Mouse (Mus musculus): ENCODE measurements around the gene Satb2. TPM values are rescaled to one million over a fixed set of nuclear protein-coding genes. Genes with fewer than 3 reads are reported as not detected.

The Satb2 gene
- polyA plus RNA-seq (2016; fragmentation: Nextera tagmentation; extraction: Ambion mirVana), result 2.5 and 2.6 TPM in 2 replicates

DNA sequence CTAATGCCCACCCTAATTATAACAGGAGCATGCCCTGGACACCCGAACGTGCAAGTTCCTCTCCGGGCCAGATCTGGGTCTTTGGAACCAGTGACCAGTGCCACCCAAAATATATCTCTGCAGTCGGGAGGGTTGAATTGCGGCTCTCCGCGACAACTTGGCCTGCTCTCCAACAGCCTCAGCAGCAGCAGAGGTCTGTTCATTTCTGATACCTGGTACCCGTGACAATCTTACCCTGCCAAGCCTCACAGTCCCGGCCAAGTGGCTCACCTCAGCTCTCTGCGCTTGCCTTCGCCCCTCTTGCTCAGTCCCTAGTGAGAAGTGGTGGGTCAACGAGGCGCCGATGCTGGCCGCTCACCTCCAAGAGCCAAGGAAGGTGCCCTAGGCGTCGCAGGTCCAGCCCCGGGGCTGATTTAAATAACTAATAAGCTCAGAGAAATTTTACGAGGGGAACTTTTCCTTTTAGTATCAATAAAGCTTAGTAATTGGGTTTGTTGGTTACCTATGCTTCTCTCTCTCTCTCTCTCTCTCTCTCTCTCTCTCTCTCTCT lies at the start of gene Satb2:
Gene Satb2 (minus strand): TSS at position 500 of the 550 bp plus-strand sequence.
- Histone ChIP-seq H3K4me2 (peak within 1 kb of the TSS; percentile 53), H3K36me3 (replicated peaks) (no peaks in the 10 kb centered on the region), H3K9me3 (no peaks in the 10 kb centered on the region), H3K27me3 (peaks cover 75% of the 10 kb centered on the region), H3K4me1 (peaks cover 29% of the 10 kb centered on the region), H3K4me3 (replicated peaks) (peak within 1 kb of the TSS; percentile 27), H3K27ac (no peak within 1 kb of the TSS), H3K9ac (peak within 1 kb of the TSS; percentile 17; the same call in 1 of the 2 replicates)
- under 1% methylated on average over 19 of the region's 19 CpGs for WGBS
- no peak for ATAC-seq (ENCODE audit: low FRiP score)

- H3K27ac ChIP-seq, result no peak overlapping the region
- no peak overlapping the region for H3K9ac ChIP-seq
- H3K4me1 ChIP-seq, result no peaks in the 10 kb centered on the region
- no peak overlapping the region for H3K4me2 ChIP-seq
- no peak for ATAC-seq (ENCODE audit: low FRiP score)
- no peaks in the 10 kb centered on the region for H3K36me3 ChIP-seq (replicated peaks)
- no peaks in the 10 kb centered on the region for H3K27me3 ChIP-seq
- H3K4me3 ChIP-seq (replicated peaks), result no peak overlapping the region
- no peaks in the 10 kb centered on the region for H3K9me3 ChIP-seq
These were observed 40.5 kb upstream of the Satb2 start for GRCm38 (mm10) chr1:57018941-57019340.

DNA sequence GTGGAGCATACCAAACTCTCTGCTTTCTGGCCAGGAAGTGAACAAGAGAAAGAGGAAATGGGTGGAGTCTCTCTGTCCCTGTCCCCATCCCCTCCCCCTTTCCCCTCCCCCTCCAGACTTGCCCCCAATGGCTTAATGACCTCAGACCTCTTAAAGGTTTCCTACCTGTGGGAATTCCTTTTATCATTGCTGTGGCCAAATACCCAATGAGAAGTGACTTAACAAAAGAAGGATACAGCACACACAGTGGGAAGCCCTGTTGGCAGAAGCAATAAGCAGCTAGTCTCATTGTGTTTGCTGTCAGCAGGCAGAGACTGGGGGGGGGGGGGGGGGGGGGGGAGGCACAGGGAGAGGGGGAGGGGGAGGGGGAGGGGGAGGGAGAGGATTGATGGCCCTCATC lies 35.4 kb upstream of the Satb2 start:
- no peaks in the 10 kb centered on the region for H3K4me1 ChIP-seq
- H3K27ac ChIP-seq, result no peak overlapping the region
- H3K9me3 ChIP-seq, result no peaks in the 10 kb centered on the region
- no peak overlapping the region for H3K4me2 ChIP-seq
- no peak overlapping the region for H3K9ac ChIP-seq
- H3K4me3 ChIP-seq (replicated peaks), result no peak overlapping the region
- no peak for ATAC-seq (ENCODE audit: low FRiP score)
- no peaks in the 10 kb centered on the region for H3K36me3 ChIP-seq (replicated peaks)
- no peaks in the 10 kb centered on the region for H3K27me3 ChIP-seq

GRCm38 (mm10) chr1:57009171-57009570 lies 30.7 kb upstream of the Satb2 start:
- Histone ChIP-seq H3K4me3 (replicated peaks) (no peak overlapping the region), H3K9me3 (no peaks in the 10 kb centered on the region), H3K27me3 (no peaks in the 10 kb centered on the region), H3K4me2 (no peak overlapping the region), H3K4me1 (no peaks in the 10 kb centered on the region), H3K36me3 (replicated peaks) (no peaks in the 10 kb centered on the region), H3K27ac (no peak overlapping the region), H3K9ac (no peak overlapping the region)
- ATAC-seq (ENCODE audit: low FRiP score), result 0 out of 2 replicates have a peak, but pooled peaks have one; percentile 41
- 61% methylated on average over 4 of the region's 4 CpGs for WGBS

GRCm38 (mm10) chr1:56995041-56995440 lies 16.6 kb upstream of the Satb2 start:
- no peaks in the 10 kb centered on the region for H3K36me3 ChIP-seq (replicated peaks)
- no peaks in the 10 kb centered on the region for H3K4me1 ChIP-seq
- H3K4me3 ChIP-seq (replicated peaks), result no peak overlapping the region
- no peak overlapping the region for H3K27ac ChIP-seq
- 78% methylated on average over 2 of the region's 2 CpGs for whole genome bisulfite sequencing
- H3K4me2 ChIP-seq, result no peak overlapping the region
- H3K9ac ChIP-seq, result no peak overlapping the region
- 0 out of 2 replicates have a peak, but pooled peaks cover 4% of the 10 kb centered on the region for H3K27me3 ChIP-seq
- no peak for ATAC-seq (ENCODE audit: low FRiP score)
- no peaks in the 10 kb centered on the region for H3K9me3 ChIP-seq

- Histone ChIP-seq H3K27me3 (peaks cover 7% of the 10 kb centered on the region), H3K4me1 (no peaks in the 10 kb centered on the region), H3K4me2 (no peak overlapping the region), H3K36me3 (replicated peaks) (no peaks in the 10 kb centered on the region), H3K9me3 (no peaks in the 10 kb centered on the region), H3K4me3 (replicated peaks) (no peak overlapping the region), H3K9ac (no peak overlapping the region), H3K27ac (no peak overlapping the region)
- ATAC-seq (ENCODE audit: low FRiP score), result no peak
- 75% methylated on average over 5 of the region's 5 CpGs for WGBS
These were observed 13.9 kb upstream of the Satb2 start for GRCm38 (mm10) chr1:56992310-56992709.

DNA sequence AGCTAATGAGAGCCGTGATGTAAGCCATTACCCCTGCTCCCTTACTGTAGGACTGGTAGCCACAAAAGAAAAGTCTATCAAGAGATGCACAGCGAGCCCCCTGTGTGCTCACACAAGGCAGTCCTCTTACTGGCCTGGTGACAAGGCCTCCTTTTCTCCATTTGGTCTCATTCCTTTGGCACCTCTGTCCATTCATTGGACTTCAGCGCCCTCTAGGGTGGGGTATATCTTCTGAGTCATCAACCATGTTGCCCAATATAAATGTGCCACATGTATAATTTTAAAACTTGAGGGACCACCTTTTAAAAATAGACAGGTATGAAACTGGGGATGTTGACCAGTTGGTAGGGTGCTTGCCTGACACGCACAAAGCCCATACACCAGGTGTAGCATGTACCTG lies 13.2 kb upstream of the Satb2 start:
- 58% methylated on average over 4 of the region's 4 CpGs for WGBS
- Histone ChIP-seq H3K4me3 (replicated peaks) (no peak overlapping the region), H3K4me2 (no peak overlapping the region), H3K9ac (no peak overlapping the region), H3K27me3 (peaks cover 14% of the 10 kb centered on the region), H3K9me3 (no peaks in the 10 kb centered on the region), H3K4me1 (no peaks in the 10 kb centered on the region), H3K27ac (no peak overlapping the region), H3K36me3 (replicated peaks) (no peaks in the 10 kb centered on the region)
- no peak for ATAC-seq (ENCODE audit: low FRiP score)

- H3K27me3 ChIP-seq, result peaks cover 79% of the 10 kb centered on the region
- 5% methylated on average over 14 of the region's 14 CpGs for WGBS
- peak overlapping the region; percentile 8 for H3K4me2 ChIP-seq
- no peak overlapping the region for H3K27ac ChIP-seq
- peaks cover 5% of the 10 kb centered on the region for H3K4me1 ChIP-seq
- H3K4me3 ChIP-seq (replicated peaks), result no peak overlapping the region; the same call in 1 of the 2 replicates
- no peaks in the 10 kb centered on the region for H3K36me3 ChIP-seq (replicated peaks)
- H3K9ac ChIP-seq, result no peak overlapping the region
- no peaks in the 10 kb centered on the region for H3K9me3 ChIP-seq
- ATAC-seq (ENCODE audit: low FRiP score), result no peak
These were observed 6.0 kb upstream of the Satb2 start for GRCm38 (mm10) chr1:56984483-56984810.

GRCm38 (mm10) chr1:56983771-56984482 lies 5.5 kb upstream of the Satb2 start:
- no peak overlapping the region; the same call in 1 of the 2 replicates for H3K4me3 ChIP-seq (replicated peaks)

GRCm38 (mm10) chr1:56983100-56983590 lies 4.7 kb upstream of the Satb2 start:
- H3K9ac ChIP-seq, result no peak overlapping the region
- H3K4me2 ChIP-seq, result no peak overlapping the region
- no peak for ATAC-seq (ENCODE audit: low FRiP score)
- WGBS, result 2% methylated on average over 8 of the region's 8 CpGs
- no peaks in the 10 kb centered on the region for H3K36me3 ChIP-seq (replicated peaks)
- no peaks in the 10 kb centered on the region for H3K9me3 ChIP-seq
- H3K4me3 ChIP-seq (replicated peaks), result no peak overlapping the region
- peaks cover 7% of the 10 kb centered on the region for H3K4me1 ChIP-seq
- peaks cover 87% of the 10 kb centered on the region for H3K27me3 ChIP-seq
- no peak overlapping the region for H3K27ac ChIP-seq

More at GRCm38 (mm10) chr1:56983771-56984482, 5.5 kb upstream of the Satb2 start:
- Histone ChIP-seq H3K9me3 (no peaks in the 10 kb centered on the region), H3K4me1 (peaks cover 5% of the 10 kb centered on the region), H3K36me3 (replicated peaks) (no peaks in the 10 kb centered on the region), H3K4me2 (peak overlapping the region; percentile 8), H3K27me3 (peaks cover 81% of the 10 kb centered on the region), H3K9ac (no peak overlapping the region), H3K27ac (no peak overlapping the region)
- ATAC-seq (ENCODE audit: low FRiP score), result no peak
- 2% methylated on average over 25 of the region's 25 CpGs for WGBS

GRCm38 (mm10) chr1:56982631-56983030 lies 4.2 kb upstream of the Satb2 start:
- Histone ChIP-seq H3K4me2 (no peak overlapping the region), H3K36me3 (replicated peaks) (no peaks in the 10 kb centered on the region), H3K9me3 (no peaks in the 10 kb centered on the region), H3K9ac (no peak overlapping the region), H3K4me1 (peaks cover 12% of the 10 kb centered on the region), H3K27ac (no peak overlapping the region), H3K27me3 (peaks cover 92% of the 10 kb centered on the region), H3K4me3 (replicated peaks) (no peak overlapping the region)
- no peak for ATAC-seq (ENCODE audit: low FRiP score)
- under 1% methylated on average over 8 of the region's 8 CpGs for WGBS

- H3K27ac ChIP-seq, result no peak overlapping the region
- H3K9me3 ChIP-seq, result no peaks in the 10 kb centered on the region
- H3K27me3 ChIP-seq, result peaks cover 92% of the 10 kb centered on the region
- H3K9ac ChIP-seq, result no peak overlapping the region
- no peak for ATAC-seq (ENCODE audit: low FRiP score)
- no peak overlapping the region for H3K4me3 ChIP-seq (replicated peaks)
- H3K4me1 ChIP-seq, result peaks cover 18% of the 10 kb centered on the region
- WGBS, result 0% methylated on average over 11 of the region's 11 CpGs
- no peak overlapping the region for H3K4me2 ChIP-seq
- H3K36me3 ChIP-seq (replicated peaks), result no peaks in the 10 kb centered on the region
These were observed 3.6 kb upstream of the Satb2 start for GRCm38 (mm10) chr1:56981947-56982555.

Data from forebrain, embryonic 12.5 days (tissue).